Mouse (Mus musculus) brain, adult 2 months (tissue): ENCODE measurements around the gene Miga2.
A peak's percentile ranks its signal among the peaks of the same experiment; 100 is the strongest.

Experiments used
- DNase-seq: peaks from one replicate; pipeline ENCODE4 v3.0.0; 2011; ENCODE audit warnings: low read depth, low spot score

Gene Miga2

GRCm38 (mm10) chr2:30363773-30364650, at the start of gene Miga2:
Gene Miga2 (plus strand): TSS chr2:30364233.
- DNase-seq = peak; percentile 100

DNA sequence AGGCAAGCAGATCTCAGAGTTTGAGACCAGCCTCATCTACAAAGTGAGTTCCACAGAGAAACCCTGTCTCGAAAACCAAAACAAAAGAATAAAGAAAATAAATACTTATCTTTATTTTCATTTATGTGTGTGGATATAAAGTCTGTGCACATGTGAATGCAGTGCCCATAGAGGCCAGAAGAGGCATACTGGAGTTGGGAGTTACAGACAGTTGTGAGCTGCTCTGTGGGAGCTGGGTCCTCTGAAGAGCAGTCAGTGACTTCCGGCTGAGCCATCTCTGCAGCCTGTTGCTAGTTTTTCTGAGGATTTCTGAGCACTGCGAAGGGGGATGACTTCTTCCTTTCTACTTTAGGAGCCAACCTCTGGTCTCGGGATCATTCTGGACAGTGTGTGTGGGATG, 47.9 kb upstream of the Miga2 start:
- no peak for DNase-seq

GRCm38 (mm10) chr2:30316955-30317354, 47.1 kb upstream of the Miga2 start:
- DNase-seq = peak; percentile 35

GRCm38 (mm10) chr2:30319260-30319659, 44.8 kb upstream of the Miga2 start:
- DNase-seq = no peak

GRCm38 (mm10) chr2:30323111-30323510, 40.9 kb upstream of the Miga2 start:
- DNase-seq = peak; percentile 51

DNA sequence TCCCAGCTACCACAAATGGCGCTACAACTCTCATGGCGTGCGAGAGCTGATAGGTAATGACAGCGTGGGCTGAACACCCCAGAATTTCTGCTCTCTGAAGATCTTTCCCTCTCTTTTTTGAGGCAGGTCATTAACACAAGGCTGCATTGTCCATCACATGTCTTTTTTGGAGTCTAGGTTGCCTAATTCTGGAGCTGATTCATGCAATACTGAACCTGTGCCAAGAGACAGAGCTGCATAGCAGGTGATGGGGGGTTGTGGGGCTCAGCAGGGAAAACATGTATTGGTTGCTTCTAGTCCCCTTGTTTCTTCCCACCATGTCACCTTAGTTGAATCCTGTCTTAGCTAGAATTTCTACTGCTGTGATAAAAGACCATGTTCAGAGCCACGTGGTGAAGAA, 38.7 kb upstream of the Miga2 start:
- no peak for DNase-seq

DNA sequence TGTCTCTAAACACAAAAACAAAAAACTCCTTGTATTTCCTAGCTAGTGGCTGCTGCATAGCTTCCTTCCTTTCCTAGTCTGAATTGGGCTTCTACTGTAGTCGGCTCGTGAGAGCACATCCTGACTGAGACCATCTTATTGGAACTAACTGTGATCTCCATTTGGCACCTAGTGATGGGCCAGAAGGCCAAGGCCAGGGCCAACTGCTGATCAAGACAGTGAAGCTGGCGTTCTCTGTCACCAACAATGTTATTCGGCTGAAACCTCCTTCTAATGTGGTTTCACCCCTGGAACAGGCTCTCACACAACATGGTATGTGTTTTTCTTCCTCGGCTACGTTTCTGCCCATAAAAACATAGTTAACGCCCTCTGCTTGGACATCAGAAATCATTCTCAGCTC, 36.8 kb upstream of the Miga2 start:
- DNase-seq = peak; percentile 43

- DNase-seq = no peak
Measured at GRCm38 (mm10) chr2:30328791-30329190, 35.2 kb upstream of the Miga2 start.

- DNase-seq = no peak
Measured at GRCm38 (mm10) chr2:30335324-30335723, 28.7 kb upstream of the Miga2 start.

- peak; percentile 90 for DNase-seq
Measured at GRCm38 (mm10) chr2:30336174-30336915, 27.7 kb upstream of the Miga2 start.

GRCm38 (mm10) chr2:30337179-30337578, 26.9 kb upstream of the Miga2 start:
- peak; percentile 64 for DNase-seq

- DNase-seq = no peak
Measured at GRCm38 (mm10) chr2:30342061-30342460, 22.0 kb upstream of the Miga2 start.

DNA sequence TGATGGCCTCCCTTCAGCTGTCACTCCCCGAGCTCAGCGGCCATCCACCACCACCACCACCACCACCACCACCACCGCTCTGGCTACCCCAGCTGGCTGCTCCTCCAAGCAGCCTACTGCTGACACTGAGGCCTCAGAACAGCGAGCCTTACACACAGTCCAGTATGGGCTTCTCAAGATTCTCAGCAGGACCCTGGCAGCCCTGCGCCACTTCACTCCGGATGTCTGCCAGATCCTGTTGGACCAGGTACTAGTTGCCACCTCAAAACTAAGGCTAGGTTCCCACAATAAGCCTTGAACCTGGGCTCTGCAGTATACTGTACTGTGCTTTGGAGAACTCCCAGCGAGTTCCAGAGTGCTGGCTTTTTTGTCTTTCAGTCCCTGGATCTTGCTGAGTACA, 21.5 kb upstream of the Miga2 start:
- DNase-seq = peak; percentile 65

GRCm38 (mm10) chr2:30343601-30344137, 20.4 kb upstream of the Miga2 start:
- peak; percentile 69 for DNase-seq

DNA sequence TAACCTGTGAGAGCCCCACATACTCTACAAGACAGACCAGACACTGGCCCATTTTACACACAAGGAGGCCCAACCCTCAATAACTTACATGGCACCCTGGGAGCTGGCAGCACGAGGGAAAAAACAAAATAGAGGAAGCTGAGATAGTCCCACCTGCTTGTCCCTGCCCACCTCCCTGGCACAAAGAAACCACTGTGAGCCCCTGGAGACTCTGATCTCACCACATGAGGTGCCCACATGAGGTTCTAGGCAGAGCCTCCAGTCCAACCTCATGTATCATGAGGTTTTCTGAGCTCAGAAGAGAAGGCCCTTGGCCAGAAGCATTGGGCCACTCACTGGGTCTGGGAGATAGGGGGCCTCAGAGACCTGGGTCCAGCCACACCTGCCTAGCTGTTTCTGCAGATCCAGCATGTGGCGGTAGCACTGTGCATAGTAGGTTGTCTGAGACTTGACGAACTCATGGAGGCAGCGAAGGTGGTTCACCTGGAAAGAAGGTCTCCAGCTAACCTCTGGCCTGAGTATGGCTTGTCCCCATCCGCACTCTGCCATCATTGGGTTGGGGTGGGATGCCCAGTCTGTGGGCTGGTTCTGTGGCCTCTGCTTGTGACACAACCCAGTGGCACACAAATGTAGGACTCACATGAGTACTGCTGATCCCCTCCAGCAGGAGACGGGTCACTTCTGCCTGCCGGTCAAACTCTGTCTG, 17.9 kb upstream of the Miga2 start:
- no peak for DNase-seq

- no peak for DNase-seq
Measured at GRCm38 (mm10) chr2:30349196-30349595, 14.8 kb upstream of the Miga2 start.

GRCm38 (mm10) chr2:30351149-30351548, 12.9 kb upstream of the Miga2 start:
- DNase-seq = no peak

DNA sequence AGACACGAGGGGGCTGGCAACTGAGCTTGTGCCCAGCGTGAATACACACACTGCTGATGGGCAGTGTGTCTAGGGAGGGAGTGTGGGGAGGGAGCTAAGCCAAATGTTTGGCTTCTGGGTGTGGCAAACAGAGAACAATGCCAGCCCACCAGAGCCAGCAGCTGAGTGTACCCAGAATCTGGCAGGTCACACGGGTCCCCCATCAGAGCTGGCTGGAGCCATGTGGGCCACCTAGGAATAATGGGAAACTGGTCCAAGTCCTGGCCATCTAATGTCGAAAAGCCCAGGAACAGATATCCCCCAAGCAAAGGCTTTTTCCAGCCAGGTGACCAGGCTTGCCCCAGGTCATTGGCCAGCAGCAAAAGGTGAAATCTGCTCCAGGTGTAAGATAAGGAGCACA, 8.2 kb upstream of the Miga2 start:
- peak; percentile 86 for DNase-seq

DNA sequence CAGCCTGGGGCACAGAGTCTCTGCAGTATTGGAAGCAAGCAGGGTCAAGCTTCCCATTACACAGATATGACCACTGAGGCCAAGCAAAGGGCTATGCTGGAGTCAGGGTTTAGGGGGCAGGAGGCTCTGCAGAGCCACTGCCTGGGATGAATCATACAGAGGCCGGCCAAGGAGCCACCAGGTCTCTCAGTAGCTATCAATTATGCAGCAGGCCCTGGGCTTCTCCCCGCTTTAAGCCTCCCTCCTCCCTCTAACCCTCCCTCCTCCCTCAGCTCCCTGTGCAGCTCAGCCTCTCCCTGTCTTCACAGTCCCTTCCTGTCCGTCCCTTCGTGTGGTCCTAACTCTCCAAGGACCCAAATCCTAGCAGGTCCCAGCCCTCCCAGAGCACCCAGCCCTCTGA, 7.8 kb upstream of the Miga2 start:
- peak; percentile 61 for DNase-seq

DNA sequence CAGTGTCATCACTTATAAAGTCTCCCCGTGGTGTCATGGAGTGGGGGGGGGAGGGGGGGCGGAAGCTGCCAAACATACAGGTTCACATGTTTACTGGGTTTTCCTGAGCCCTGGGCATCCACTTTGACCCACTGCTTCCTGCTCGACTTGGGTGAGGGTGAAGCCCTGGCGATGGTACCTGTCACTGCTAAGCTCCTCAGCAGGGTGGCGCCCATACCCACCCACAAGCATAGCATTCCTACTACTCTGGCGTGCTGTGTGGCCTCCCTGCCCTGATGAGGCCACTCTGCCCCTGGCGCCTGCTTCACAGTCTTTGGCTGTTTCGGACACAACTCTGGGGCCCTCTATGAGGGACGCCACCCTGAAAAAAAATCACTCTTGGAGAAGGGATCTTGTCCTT, 7.1 kb upstream of the Miga2 start:
- DNase-seq = no peak

- peak; percentile 78 for DNase-seq
Measured at GRCm38 (mm10) chr2:30357552-30358510, 6.2 kb upstream of the Miga2 start.
